Mouse (Mus musculus) spleen, postnatal 14 days (tissue): ENCODE results near the gene Zbtb42.

Experiments
- DNase-seq, 2 experiments: peaks; one replicate each; pipeline ENCODE4 v3.0.0; 2021 to 2022; ENCODE audit warnings: low spot score in 2 of 2

Gene Zbtb42

DNA sequence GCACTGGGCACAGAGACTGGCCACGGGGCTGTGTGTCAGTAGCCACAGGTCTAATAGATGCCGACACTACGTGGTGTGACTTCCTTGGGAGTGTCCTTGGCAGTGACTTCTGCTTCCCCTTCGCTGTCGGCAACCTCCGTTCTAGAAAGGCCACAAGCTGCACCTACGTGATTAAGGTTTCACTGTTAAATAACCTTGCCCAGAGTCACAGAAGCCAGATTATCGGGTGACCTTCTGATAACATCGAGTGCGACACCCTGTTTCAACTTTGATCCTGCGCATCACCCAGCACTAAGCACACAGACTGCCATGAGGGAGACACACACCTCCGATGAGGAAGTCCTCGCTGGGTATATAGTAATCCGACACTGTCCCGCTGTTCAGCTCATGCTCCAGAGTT lies 9.8 kb downstream of the Zbtb42 start:
- no peak for DNase-seq

DNA sequence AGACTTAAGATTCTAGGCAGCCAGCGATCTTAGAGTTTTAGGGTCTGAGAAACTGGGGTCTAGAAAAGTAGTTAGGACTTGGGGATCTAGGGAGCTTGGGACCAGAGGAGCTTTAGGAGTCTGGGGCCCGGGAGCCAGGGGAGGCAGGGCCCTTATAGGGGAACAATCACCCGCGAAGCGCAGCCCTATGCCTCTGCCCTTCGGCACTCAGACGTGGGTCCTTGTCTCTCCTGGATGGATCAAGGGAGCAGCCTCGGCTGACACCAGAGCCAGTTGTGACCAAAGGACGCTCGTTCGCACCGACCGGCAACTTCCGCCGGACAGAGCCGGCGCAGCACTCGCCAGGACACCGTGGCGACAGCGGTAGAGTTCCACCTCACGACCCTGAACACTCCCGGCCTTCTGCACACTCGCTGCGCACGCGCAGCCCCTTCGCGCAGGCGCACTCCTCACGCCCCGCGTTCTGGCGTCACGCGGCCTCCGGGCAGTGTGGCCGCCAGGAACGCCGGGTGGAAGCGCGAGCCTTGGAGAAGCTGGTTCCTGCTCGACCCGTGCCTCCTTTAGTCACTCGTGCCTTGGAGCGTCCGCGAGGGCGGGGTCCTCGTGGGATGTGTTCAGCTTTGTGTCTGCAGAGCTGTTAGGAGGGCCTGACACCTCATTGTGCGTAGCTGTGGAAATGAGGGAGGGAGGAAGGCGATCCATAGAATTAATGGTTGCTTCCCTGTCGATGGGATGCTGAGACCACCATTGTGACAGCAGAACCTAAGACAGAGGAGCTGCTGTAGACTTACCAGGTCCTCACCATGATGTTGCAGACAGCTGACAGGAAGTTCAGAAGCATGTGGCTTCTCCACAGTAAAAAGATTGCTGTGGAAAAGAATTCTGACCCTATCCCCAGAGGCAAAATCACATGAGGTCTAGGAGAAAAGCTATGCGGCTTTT lies 14.8 kb downstream of the Zbtb42 start:
- peak; percentile 79 to 84 for DNase-seq

GRCm38 (mm10) chr12:112694127-112694475 lies 15.5 kb downstream of the Zbtb42 start:
- DNase-seq = no peak

GRCm38 (mm10) chr12:112696806-112697425 lies 18.3 kb downstream of the Zbtb42 start:
- no peak for DNase-seq

DNA sequence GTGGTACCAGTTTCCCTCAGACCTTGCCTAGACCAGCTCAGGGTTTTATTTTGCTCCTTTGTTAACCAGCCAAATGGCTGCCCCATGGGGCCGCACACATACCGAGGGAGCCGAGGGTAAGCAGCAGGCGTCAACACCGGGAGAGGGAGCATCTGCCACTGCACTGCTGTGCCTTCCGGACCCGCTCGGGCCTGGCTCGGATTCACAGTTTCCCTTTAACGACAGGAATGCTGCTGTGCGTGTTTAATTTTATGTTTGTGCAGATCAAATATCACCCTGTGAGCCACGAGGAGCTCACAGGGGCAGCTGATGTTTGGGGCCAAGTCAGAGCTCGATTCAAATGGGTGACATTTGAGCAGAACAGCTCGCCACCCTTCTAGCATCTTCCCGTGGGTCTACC lies 21.9 kb downstream of the Zbtb42 start:
- no peak for DNase-seq

- DNase-seq = no peak
Observed at GRCm38 (mm10) chr12:112702374-112703320, 24.0 kb downstream of the Zbtb42 start.

DNA sequence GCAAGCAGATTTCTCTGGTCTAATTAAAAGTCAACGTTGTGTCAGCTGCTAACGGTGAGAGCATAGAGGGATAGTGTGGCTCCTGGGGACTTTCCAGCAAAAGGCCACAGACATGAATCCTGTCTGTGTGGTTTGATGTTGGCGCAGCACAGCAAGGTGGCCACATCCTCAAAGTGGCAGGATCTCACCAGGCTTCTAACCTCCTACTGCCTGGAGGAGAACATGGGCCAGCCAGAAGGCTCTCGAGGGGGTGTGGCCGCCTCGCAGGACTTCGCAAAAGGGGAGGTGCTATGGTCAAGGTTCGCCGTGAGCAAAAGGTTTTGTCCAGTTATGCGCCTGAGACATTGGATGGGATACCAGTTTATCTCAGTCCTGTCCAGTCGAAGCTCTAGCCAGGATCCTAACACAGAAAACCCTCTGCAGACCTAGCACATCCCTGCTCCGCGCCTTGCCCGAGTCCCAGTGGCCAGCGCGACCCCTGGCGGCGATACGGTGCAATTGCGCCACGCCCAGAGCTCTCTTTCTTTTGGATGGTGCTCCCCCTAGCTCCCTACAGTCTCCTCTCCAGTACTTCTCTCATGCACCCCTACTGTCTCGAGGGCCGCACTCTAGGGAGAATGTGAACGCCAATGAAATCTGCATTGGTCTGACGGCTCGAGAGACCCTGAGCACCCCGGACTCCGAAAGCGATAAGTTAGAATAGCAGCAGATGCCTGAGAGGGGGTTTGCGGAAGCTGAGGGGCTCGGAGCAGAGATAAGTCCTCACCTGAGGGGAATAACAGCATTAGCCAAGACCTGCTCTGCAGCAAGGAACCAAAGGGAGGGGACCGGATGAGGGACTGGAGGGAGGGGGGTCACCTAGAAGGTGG lies 28.3 kb downstream of the Zbtb42 start:
- peak; percentile 69 to 82 for DNase-seq

- no peak for DNase-seq
Observed at GRCm38 (mm10) chr12:112707573-112707869, 28.9 kb downstream of the Zbtb42 start.

DNA sequence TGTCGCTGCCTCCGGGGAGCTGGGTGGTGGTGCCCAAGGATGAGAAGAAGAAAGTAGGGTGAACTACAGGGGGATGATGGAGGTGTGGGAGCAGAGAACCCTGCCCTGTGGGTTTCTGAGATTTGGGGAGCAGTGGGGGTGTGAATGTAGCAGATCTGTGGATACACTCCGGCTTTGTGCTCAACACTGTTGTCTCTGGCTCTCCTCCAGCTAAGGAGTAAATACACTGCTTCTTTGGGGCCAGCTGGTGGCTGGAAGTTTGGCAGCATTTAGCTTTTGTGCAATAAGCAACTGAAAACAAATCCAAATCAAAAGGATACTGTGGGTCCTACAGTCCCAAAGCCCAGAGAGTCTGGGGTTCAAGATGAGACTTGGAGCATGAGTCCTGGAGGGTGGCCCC lies 35.4 kb downstream of the Zbtb42 start:
- no peak for DNase-seq

GRCm38 (mm10) chr12:112717140-112717539 lies 38.5 kb downstream of the Zbtb42 start:
- peak; percentile 26 to 54 for DNase-seq

GRCm38 (mm10) chr12:112718995-112719394 lies 40.4 kb downstream of the Zbtb42 start:
- no peak for DNase-seq

GRCm38 (mm10) chr12:112720216-112720615 lies 41.6 kb downstream of the Zbtb42 start, which contains the start of gene Cep170b:
TSS of gene Cep170b (plus strand) at chr12:112720455.
- no peak for DNase-seq

GRCm38 (mm10) chr12:112720890-112721423 lies 42.3 kb downstream of the Zbtb42 start:
- no peak for DNase-seq

DNA sequence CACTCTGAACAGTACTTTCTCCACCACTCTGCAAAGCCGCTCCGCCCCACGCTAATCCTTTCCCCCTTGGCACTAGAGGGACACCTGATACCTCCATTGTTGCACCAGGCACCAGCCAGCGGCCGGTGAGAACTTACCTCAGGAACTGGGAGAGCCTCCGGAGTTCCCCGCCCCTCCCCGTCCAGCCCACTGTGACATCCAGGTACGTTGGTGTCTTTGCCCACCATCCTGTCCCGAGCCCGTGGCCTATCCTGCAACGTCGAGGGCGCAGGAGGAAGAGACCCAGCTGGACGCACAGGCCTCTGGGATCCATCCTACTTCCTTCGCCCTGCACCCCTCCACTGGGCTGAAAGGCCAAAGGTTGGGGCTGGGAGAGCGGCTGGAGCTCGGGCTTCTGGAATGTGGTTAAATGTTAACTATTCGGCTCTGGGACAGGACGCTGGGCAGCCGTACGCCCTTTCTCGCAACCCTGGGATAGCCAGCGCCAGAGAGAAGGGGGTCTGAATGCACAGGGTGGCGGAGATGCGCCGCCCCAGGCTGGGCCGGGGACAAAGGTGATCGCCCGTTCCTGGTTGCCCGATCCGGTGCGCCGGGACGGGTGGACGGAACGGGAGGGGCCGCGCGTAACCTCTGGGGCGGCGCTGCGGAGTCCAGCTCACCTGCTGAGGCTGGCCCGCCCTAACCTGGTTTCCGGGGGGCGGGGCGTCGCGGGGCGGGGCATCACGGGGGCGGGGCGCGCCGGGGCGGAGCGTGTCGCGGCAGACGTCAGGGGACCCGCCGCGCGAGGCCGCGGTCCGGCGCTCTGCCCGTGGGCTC lies 43.0 kb downstream of the Zbtb42 start:
- peak in 1 of 2 experiments; percentile 27 for DNase-seq

GRCm38 (mm10) chr12:112722240-112723027 lies 43.8 kb downstream of the Zbtb42 start:
- no peak for DNase-seq

GRCm38 (mm10) chr12:112723028-112723330 lies 44.4 kb downstream of the Zbtb42 start:
- no peak for DNase-seq

DNA sequence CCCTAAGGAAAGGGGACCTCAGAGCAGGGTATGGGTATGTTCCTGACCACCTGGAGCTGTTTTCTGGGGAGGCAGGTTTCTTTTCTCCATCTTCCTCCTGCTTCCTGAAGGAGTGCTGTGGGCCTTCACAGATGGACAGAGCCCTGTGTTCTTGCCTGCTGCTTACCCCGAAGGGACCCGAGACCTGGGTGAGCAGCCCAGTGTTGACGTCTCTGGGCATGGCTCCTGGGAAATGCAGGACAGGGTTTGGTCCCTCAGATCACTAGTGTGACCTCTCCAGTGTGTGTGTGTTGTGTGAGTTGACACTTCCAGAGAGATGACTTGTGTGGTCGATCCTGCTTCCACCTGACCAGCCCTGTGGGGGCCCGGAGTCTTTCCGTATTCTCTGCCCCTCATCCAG lies 44.8 kb downstream of the Zbtb42 start:
- no peak for DNase-seq

DNA sequence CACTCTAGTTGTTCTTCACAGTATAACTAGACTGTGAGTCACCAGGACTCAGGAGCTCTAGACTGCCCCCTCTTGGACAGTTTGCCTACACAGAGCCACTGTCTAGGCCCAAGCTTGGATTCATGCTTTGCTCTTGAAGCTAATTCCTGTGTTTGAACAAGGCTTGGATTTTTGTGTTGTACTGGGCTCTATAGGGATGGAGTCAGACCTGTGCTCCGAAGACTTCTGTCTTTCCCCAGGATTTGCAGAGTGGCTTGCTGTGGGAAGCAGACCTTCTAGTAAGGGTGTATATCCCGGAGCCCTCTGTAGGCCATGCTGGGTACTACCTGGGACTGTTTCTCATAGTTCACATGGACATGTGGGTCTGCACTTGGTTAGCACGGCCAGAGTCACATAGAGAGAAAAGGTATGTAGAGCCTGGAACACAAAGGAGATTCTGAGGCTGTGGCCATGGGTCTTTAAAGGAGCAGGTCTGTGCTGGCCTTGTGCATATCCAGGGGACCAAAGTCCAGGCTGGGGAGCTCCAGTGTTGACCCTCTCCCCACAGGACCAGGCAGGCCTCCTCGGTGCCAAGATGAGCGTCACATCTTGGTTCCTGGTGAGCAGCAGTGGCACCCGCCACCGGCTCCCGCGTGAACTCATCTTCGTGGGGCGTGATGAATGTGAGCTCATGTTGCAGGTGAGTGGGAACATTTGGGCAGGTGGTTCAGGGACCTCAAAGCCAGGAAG lies 45.6 kb downstream of the Zbtb42 start:
- peak; percentile 29 to 66 for DNase-seq

GRCm38 (mm10) chr12:112727801-112728200 lies 49.2 kb downstream of the Zbtb42 start:
- no peak for DNase-seq
